Mouse (Mus musculus) regulatory T cell (primary cell): ENCODE measurements at regions not wholly inside any gene's neighbourhood (a gene's known extent, or its start where the extent isn't known, plus 50 kb on each side); places are given as distances from the start of the nearest gene placed in this dataset.

Experiments used
- in situ Hi-C: fragments of 300-600 bp; cut with MboI, MseI; formaldehyde crosslinking; loops from one replicate; pipeline ENCODE4 v1.15.1; 2025; ENCODE audit warnings: high pct_unique_total_duplicates

GRCm38 (mm10) chr19:15649368-15649767 is 297.8 kb downstream of the Psat1 start:
- in situ Hi-C loops: no loop called here

DNA sequence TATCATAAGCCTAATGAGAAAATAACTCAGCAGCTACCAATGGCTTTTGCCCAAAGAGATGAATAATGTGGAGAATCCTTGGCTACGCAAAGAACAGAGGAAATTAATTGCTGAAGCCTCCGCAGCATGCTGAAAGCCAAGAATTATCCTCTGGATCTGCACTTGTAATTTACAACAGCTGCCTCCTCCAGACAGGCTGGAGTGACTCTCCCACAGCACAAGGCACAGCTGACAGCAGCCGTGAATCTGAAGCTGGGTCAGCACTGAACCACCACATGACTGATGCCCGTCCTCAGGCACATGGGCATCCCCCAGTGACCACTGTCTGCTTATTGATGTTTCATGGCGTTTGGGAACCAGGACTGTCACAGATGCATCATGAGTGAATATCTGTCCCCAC is 299.8 kb downstream of the Psat1 start:
- in situ Hi-C loops: no loop called here

- in situ Hi-C loops: no loop called here
These were observed 302.4 kb downstream of the Psat1 start for GRCm38 (mm10) chr19:15644786-15645185.

GRCm38 (mm10) chr19:15617233-15617915 is 329.8 kb downstream of the Psat1 start:
- in situ Hi-C loops: loop anchor here (10.0 kb wide), 1 partner anchor 1643 kb away; no protein-coding TSS in a partner anchor

- in situ Hi-C loops: loop anchor here (10.0 kb wide), 1 partner anchor 1640 kb away; no protein-coding TSS in a partner anchor
These were observed 332.2 kb downstream of the Psat1 start for GRCm38 (mm10) chr19:15614648-15615561.

GRCm38 (mm10) chr19:15611137-15611758 is 335.9 kb downstream of the Psat1 start:
- in situ Hi-C loops: loop anchor here (10.0 kb wide), 1 partner anchor 1636 kb away; no protein-coding TSS in a partner anchor

DNA sequence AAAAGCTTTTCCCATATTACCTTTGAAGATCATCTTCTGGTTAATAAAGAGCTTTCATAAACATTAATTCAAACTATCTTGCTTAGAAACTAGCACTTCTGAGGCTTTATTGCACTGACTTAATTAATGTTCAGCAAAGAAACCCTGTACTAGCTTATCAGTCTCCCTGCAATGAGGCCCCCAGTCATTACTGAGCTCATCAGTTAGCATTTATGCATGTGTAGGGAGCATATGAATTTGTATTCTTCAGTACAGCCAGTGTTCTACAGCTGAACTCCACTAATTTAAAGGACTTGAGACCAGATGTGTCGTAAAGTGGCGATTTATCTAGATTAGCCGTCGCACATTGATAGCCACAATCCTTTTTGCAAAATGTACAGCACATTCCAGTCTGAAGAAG is 340.7 kb downstream of the Psat1 start:
- in situ Hi-C loops: no loop called here

DNA sequence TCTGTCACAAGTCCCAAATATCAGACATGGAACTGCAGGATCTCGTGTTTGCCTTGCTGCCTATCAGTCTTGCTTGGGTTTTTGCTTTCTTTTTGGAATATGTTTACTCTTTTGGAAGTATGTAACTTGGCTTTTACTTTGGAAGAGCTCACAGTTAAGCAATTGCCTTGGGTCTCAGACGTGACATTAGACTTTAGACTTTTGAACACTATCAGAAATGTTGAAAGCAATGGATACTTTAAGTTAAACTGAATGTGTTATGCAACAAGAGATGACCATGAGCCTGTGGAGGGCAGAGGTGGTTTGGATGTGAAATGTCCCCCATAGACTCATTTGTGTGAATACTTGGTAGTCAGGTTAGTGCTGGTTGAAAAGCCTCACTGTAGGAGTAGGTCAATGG is 354.3 kb downstream of the Psat1 start:
- in situ Hi-C loops: loop anchor here (5.0 kb wide), 1 partner anchor 56 kb away; no protein-coding TSS in a partner anchor

- in situ Hi-C loops: no loop called here
These were observed 363.1 kb downstream of the Psat1 start for GRCm38 (mm10) chr19:15583782-15584693.

- in situ Hi-C loops: no loop called here
These were observed 363.9 kb downstream of the Psat1 start for GRCm38 (mm10) chr19:15583106-15583781.

GRCm38 (mm10) chr19:15571204-15571603 is 375.9 kb downstream of the Psat1 start:
- in situ Hi-C loops: no loop called here

- in situ Hi-C loops: no loop called here
These were observed 385.6 kb downstream of the Psat1 start for GRCm38 (mm10) chr19:15561511-15561910.

- in situ Hi-C loops: no loop called here
These were observed 393.2 kb downstream of the Psat1 start for GRCm38 (mm10) chr19:15553953-15554352.

DNA sequence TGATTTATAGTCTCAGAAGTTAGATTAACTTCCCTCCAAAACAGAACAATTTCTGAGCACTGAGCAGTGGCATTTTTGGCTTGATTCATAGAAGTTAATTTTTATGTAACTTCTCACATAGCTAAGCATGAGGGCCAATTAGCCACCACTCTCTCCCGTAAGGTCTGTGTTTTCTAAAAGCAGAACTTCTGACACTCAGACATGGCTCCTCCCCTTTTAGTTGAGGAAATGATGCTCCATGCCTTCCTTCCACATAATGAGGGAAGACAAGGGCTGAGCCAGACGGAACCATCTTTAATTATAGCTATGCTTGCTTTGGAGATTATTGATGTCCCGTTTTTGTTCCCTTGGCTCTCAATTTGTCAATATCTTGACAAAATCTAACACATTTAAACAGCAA is 429.3 kb downstream of the Psat1 start:
- in situ Hi-C loops: no loop called here

- in situ Hi-C loops: no loop called here
These were observed 430.4 kb downstream of the Psat1 start for GRCm38 (mm10) chr19:15516566-15517305.

DNA sequence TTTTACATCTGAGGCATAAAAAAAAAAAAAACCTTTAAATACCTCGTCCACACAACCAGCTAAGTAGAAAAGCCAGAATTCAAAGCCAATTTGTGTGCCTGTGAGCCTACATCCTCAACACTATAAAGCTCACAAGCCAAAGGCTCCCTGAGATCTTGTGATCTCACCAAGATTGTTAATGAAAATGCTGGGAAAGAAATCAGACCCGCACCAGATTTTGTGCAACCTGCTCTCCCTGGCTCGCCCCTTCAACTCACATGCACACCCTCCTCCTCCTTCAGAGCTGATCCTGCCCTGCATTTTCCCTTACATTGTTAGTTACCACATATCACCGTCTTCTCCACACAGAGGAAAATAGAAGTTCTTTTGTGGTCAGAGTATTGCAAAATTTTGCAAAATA is 433.9 kb downstream of the Psat1 start:
- in situ Hi-C loops: no loop called here

DNA sequence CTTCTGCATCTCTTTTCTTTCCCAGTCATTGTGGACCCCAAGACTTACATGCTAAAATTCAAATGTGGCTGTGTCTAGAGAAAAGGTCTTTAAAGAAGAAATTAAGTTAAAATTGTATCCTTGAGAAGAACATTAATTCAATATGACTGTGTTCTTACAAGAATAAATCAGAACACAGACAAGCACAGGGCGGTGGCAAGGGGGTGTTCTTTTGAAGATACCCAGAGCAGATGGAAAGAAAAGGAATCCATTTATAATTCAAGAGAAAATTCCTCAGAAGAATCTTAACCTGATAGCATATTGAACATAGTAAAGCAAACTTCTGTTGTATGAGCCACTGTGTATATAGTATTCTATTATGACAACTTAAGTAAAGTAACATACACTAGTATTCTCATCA is 436.7 kb downstream of the Psat1 start:
- in situ Hi-C loops: no loop called here

- in situ Hi-C loops: no loop called here
These were observed 444.2 kb downstream of the Psat1 start for GRCm38 (mm10) chr19:15502985-15503354.

GRCm38 (mm10) chr19:15502315-15502984 is 444.7 kb downstream of the Psat1 start:
- in situ Hi-C loops: no loop called here
